Mouse (Mus musculus) liver, embryonic 12.5 days (tissue): ENCODE data around the gene Gstm7. TPM values are rescaled to one million over a fixed set of nuclear protein-coding genes. Genes with fewer than 3 reads are reported as not detected.
"Not testable (repeated sequence)": the region's sequence is repeated elsewhere in the genome, so short reads cannot be mapped to it uniquely, and the experiment has no call there.

ENCODE experiments used
- ATAC-seq: fragments of 200-750 bp; cut with Nextera tagmentation; 2 replicates; pipeline ENCODE4 v1.8.0; 2017; ENCODE audit warnings: moderate number of reproducible peaks, mild to moderate bottlenecking, moderate library complexity
- H3K27ac ChIP-seq: fragments of 300-500 bp; sonication (generic); 2 replicates; pipeline ENCODE4 v1.5.1; 2016; ENCODE audit warnings: mild to moderate bottlenecking
- H3K27me3 ChIP-seq: fragments of 300-500 bp; sonication (generic); replicated peaks from 2 replicates; pipeline ENCODE4 v1.6.1; 2016; ENCODE audit warnings: mild to moderate bottlenecking, moderate library complexity
- H3K36me3 ChIP-seq: fragments of 300-500 bp; sonication (generic); 2 replicates; pipeline ENCODE4 v1.6.1; 2016; ENCODE audit warnings: mild to moderate bottlenecking, moderate library complexity
- H3K4me1 ChIP-seq: fragments of 300-500 bp; sonication (generic); 2 replicates; pipeline ENCODE4 v1.6.1; 2016
- H3K4me2 ChIP-seq: fragments of 300-500 bp; sonication (generic); 2 replicates; pipeline ENCODE4 v1.6.1; 2016; ENCODE audit warnings: mild to moderate bottlenecking, moderate library complexity
- H3K4me3 ChIP-seq: fragments of 300-500 bp; sonication (generic); 2 replicates; pipeline ENCODE4 v1.5.1; 2016; ENCODE audit warnings: mild to moderate bottlenecking, moderate library complexity
- H3K9ac ChIP-seq: fragments of 300-500 bp; sonication (generic); 2 replicates; pipeline ENCODE4 v1.6.1; 2016; ENCODE audit warnings: mild to moderate bottlenecking, moderate library complexity
- H3K9me3 ChIP-seq: fragments of 300-500 bp; sonication (generic); replicated peaks from 2 replicates; pipeline ENCODE4 v1.6.1; 2016; ENCODE audit warnings: mild to moderate bottlenecking, moderate library complexity
- WGBS: fragments of 180-500 bp; shearing (Covaris S2); methylation state at CpG from one replicate; pipeline ENCODE4 v1.1.7; 2016; ENCODE audit not compliant: insufficient replicate concordance; 5-methylcytosine and 5-hydroxymethylcytosine counted together
- polyA plus RNA-seq: library from polyadenylated mRNA; unstranded; fragments of >200 nt; fragmentation: Nextera tagmentation; extraction: Ambion mirVana; gene quantifications from 2 replicates; pipeline ENCODE4 v1.2.1, GENCODE M21; 2016

The Gstm7 gene
- polyA plus RNA-seq: 8.1 and 8.9 TPM in 2 replicates

GRCm38 (mm10) chr3:107931670-107932069 lies at the start of gene Gstm7:
TSS of gene Gstm7 (minus strand) at chr3:107931817.
- Histone ChIP-seq H3K36me3 (no peaks in the 10 kb centered on the region), H3K4me2 (peak within 1 kb of the TSS; percentile 62), H3K4me3 (peak within 1 kb of the TSS; percentile 36), H3K9me3 (no peaks in the 10 kb centered on the region), H3K9ac (peak within 1 kb of the TSS; percentile 17; the same call in 1 of the 2 replicates), H3K27me3 (no peaks in the 10 kb centered on the region; the same call in 1 of the 2 replicates), H3K27ac (no peak within 1 kb of the TSS), H3K4me1 (peaks cover 6% of the 10 kb centered on the region)
- peak; percentile 84 for ATAC-seq
- 12% methylated on average over 10 of the region's 10 CpGs for WGBS

- no peaks in the 10 kb centered on the region for H3K4me1 ChIP-seq
- no peak overlapping the region for H3K4me3 ChIP-seq
- H3K27me3 ChIP-seq: no peaks in the 10 kb centered on the region
- 61% methylated on average over 3 of the region's 3 CpGs for WGBS
- H3K36me3 ChIP-seq: no peaks in the 10 kb centered on the region
- H3K27ac ChIP-seq: no peak overlapping the region
- H3K4me2 ChIP-seq: no peak overlapping the region
- no peak overlapping the region for H3K9ac ChIP-seq
- no peaks in the 10 kb centered on the region for H3K9me3 ChIP-seq
- ATAC-seq: no peak
Measured at GRCm38 (mm10) chr3:107981261-107981660, 49.6 kb upstream of the Gstm7 start.

GRCm38 (mm10) chr3:107977691-107978090 lies 46.1 kb upstream of the Gstm7 start:
- Histone ChIP-seq H3K9me3 (no peaks in the 10 kb centered on the region), H3K27me3 (no peaks in the 10 kb centered on the region), H3K4me2 (no peak overlapping the region), H3K27ac (no peak overlapping the region), H3K4me1 (no peaks in the 10 kb centered on the region), H3K4me3 (no peak overlapping the region), H3K36me3 (no peaks in the 10 kb centered on the region), H3K9ac (no peak overlapping the region)
- ATAC-seq: no peak
- 51% methylated on average over 3 of the region's 3 CpGs for WGBS

GRCm38 (mm10) chr3:107974237-107974636 lies 42.6 kb upstream of the Gstm7 start:
- H3K4me3 ChIP-seq: no peak overlapping the region
- H3K27me3 ChIP-seq: 0 out of 2 replicates have a peak, but pooled peaks cover 4% of the 10 kb centered on the region
- H3K4me1 ChIP-seq: 0 out of 2 replicates have a peak, but pooled peaks cover 5% of the 10 kb centered on the region
- no peaks in the 10 kb centered on the region for H3K9me3 ChIP-seq
- H3K27ac ChIP-seq: no peak overlapping the region
- H3K9ac ChIP-seq: no peak overlapping the region
- 63% methylated on average over 1 of the region's 1 CpGs for WGBS
- no peaks in the 10 kb centered on the region for H3K36me3 ChIP-seq
- ATAC-seq: no peak
- no peak overlapping the region for H3K4me2 ChIP-seq

- 0 out of 2 replicates have a peak, but pooled peaks cover 7% of the 10 kb centered on the region for H3K4me1 ChIP-seq
- ATAC-seq: no peak
- 0 out of 2 replicates have a peak, but pooled peaks cover 4% of the 10 kb centered on the region for H3K27me3 ChIP-seq
- H3K9ac ChIP-seq: no peak overlapping the region
- no peak overlapping the region for H3K27ac ChIP-seq
- WGBS: 68% methylated on average over 3 of the region's 3 CpGs
- no peaks in the 10 kb centered on the region for H3K36me3 ChIP-seq
- no peak overlapping the region for H3K4me3 ChIP-seq
- no peaks in the 10 kb centered on the region for H3K9me3 ChIP-seq
- no peak overlapping the region for H3K4me2 ChIP-seq
Measured at GRCm38 (mm10) chr3:107972070-107972469, 40.5 kb upstream of the Gstm7 start.

GRCm38 (mm10) chr3:107971101-107971500 lies 39.5 kb upstream of the Gstm7 start:
- ATAC-seq, H3K9ac ChIP-seq, H3K4me3 ChIP-seq, H3K27ac ChIP-seq, H3K27me3 ChIP-seq, H3K4me1 ChIP-seq, H3K36me3 ChIP-seq, H3K9me3 ChIP-seq, H3K4me2 ChIP-seq: not testable (repeated sequence)
- 53% methylated on average over 3 of the region's 3 CpGs for WGBS

- H3K27me3 ChIP-seq: 0 out of 2 replicates have a peak, but pooled peaks cover 4% of the 10 kb centered on the region
- ATAC-seq: peak; percentile 29; the same call in 1 of the 2 replicates
- no peaks in the 10 kb centered on the region for H3K9me3 ChIP-seq
- no peak within 1 kb of the TSS for H3K9ac ChIP-seq
- no peak within 1 kb of the TSS for H3K4me3 ChIP-seq
- H3K4me1 ChIP-seq: peaks cover 21% of the 10 kb centered on the region
- H3K27ac ChIP-seq: no peak within 1 kb of the TSS
- 40% methylated on average over 13 of the region's 13 CpGs for WGBS
- H3K36me3 ChIP-seq: no peaks in the 10 kb centered on the region
- H3K4me2 ChIP-seq: peak within 1 kb of the TSS; percentile 2; the same call in 1 of the 2 replicates
Measured at GRCm38 (mm10) chr3:107968724-107969395, 37.2 kb upstream of the Gstm7 start, which contains the start of gene Gstm3. TSS of gene Gstm3 (minus strand) at chr3:107969283.

- 79% methylated on average over 5 of the region's 5 CpGs for WGBS
- H3K4me1 ChIP-seq: peaks cover 25% of the 10 kb centered on the region
- H3K9ac ChIP-seq: no peak overlapping the region
- H3K27ac ChIP-seq: no peak overlapping the region
- H3K36me3 ChIP-seq: no peaks in the 10 kb centered on the region
- H3K27me3 ChIP-seq: 0 out of 2 replicates have a peak, but pooled peaks cover 9% of the 10 kb centered on the region
- no peak for ATAC-seq
- H3K9me3 ChIP-seq: no peaks in the 10 kb centered on the region
- H3K4me2 ChIP-seq: no peak overlapping the region
- H3K4me3 ChIP-seq: no peak overlapping the region
Measured at GRCm38 (mm10) chr3:107966631-107967030, 35.0 kb upstream of the Gstm7 start.

- Histone ChIP-seq H3K4me2 (no peak overlapping the region), H3K4me1 (peaks cover 25% of the 10 kb centered on the region), H3K9ac (no peak overlapping the region), H3K4me3 (no peak overlapping the region), H3K36me3 (no peaks in the 10 kb centered on the region), H3K27me3 (peaks cover 5% of the 10 kb centered on the region; the same call in 1 of the 2 replicates), H3K9me3 (no peaks in the 10 kb centered on the region), H3K27ac (no peak overlapping the region)
- 72% methylated on average over 1 of the region's 1 CpGs for WGBS
- ATAC-seq: no peak
Measured at GRCm38 (mm10) chr3:107965592-107965991, 34.0 kb upstream of the Gstm7 start.

- Histone ChIP-seq H3K36me3 (no peaks in the 10 kb centered on the region), H3K9me3 (no peaks in the 10 kb centered on the region), H3K9ac (no peak overlapping the region), H3K4me1 (peaks cover 25% of the 10 kb centered on the region), H3K27ac (peak overlapping the region; percentile 65), H3K27me3 (peaks cover 8% of the 10 kb centered on the region), H3K4me3 (no peak overlapping the region), H3K4me2 (peak overlapping the region; percentile 48)
- 0 out of 2 replicates have a peak, but pooled peaks have one; percentile 20 for ATAC-seq
- 33% methylated on average over 5 of the region's 5 CpGs for WGBS
Measured at GRCm38 (mm10) chr3:107964656-107965308, 33.2 kb upstream of the Gstm7 start.

- 21% methylated on average over 4 of the region's 4 CpGs for WGBS
- no peak overlapping the region for H3K9ac ChIP-seq
- H3K4me3 ChIP-seq: no peak overlapping the region
- no peaks in the 10 kb centered on the region for H3K9me3 ChIP-seq
- peak overlapping the region; percentile 48 for H3K4me2 ChIP-seq
- H3K36me3 ChIP-seq: no peaks in the 10 kb centered on the region
- H3K27me3 ChIP-seq: peaks cover 10% of the 10 kb centered on the region
- H3K4me1 ChIP-seq: peaks cover 18% of the 10 kb centered on the region
- H3K27ac ChIP-seq: peak overlapping the region; percentile 65; the same call in 1 of the 2 replicates
- peak; percentile 61 for ATAC-seq
Measured at GRCm38 (mm10) chr3:107964026-107964425, 32.4 kb upstream of the Gstm7 start.

GRCm38 (mm10) chr3:107955260-107955659 lies 23.6 kb upstream of the Gstm7 start:
- H3K4me1 ChIP-seq, H3K9ac ChIP-seq, H3K9me3 ChIP-seq, H3K4me2 ChIP-seq, H3K4me3 ChIP-seq, H3K36me3 ChIP-seq, ATAC-seq, H3K27ac ChIP-seq: not testable (repeated sequence)
- H3K27me3 ChIP-seq: peaks cover 11% of the 10 kb centered on the region
- 77% methylated on average over 9 of the region's 9 CpGs for WGBS
